Mouse (Mus musculus) urinary bladder, postnatal 14 days (tissue): ENCODE measurements around the gene Tfap2c.

Source experiments
- DNase-seq: peaks from one replicate; pipeline ENCODE4 v3.0.0; 2021; ENCODE audit warnings: low spot score

Tfap2c gene

GRCm38 (mm10) chr2:172551081-172551720 lies 1.8 kb downstream of the Tfap2c start:
- DNase-seq, result no peak

DNA sequence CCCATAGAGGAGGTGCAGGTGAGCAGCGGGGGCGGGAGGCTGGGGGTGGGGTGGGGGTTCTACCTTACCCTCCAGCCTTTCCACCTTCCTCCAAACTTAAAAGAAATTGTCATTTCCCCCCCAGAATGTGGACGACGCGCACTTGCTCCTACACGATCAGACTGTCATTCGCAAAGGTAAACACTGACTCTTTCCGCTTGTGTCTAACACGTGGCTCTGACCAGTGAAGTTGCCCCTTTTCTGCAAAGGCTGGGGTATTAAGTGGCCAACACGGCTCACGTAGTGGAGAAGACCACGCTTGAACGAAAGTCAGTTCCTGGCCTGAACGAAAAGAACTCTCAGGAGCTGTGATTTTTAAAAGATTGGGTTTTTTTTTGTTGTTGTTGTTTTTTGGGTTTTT lies 2.5 kb downstream of the Tfap2c start:
- no peak for DNase-seq

- no peak for DNase-seq
Observed at GRCm38 (mm10) chr2:172552666-172553065, 3.3 kb downstream of the Tfap2c start.

GRCm38 (mm10) chr2:172554211-172554610 lies 4.8 kb downstream of the Tfap2c start:
- no peak for DNase-seq

GRCm38 (mm10) chr2:172558674-172559468 lies 9.5 kb downstream of the Tfap2c start:
- DNase-seq, result no peak

DNA sequence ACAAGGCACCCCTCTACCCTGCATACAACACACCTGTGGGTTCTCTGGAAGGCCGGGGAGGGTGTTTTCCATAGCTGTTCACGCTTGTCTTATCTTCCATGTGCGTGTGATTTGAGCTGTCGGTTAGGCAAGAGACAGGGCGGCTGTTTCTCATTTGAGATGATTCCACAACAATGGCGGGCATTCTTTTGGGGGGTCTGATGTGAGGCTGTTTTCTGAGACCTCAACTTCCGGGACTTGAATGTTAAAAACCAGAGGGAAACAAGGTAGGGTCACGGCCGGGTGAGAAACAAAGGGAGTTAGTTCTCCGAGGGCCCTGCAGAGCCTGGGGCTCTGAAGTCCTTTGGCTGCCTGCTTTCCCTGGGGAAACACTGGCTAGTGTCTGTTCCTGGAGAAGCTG lies 11.6 kb downstream of the Tfap2c start:
- no peak for DNase-seq

GRCm38 (mm10) chr2:172567835-172568234 lies 18.4 kb downstream of the Tfap2c start:
- no peak for DNase-seq

DNA sequence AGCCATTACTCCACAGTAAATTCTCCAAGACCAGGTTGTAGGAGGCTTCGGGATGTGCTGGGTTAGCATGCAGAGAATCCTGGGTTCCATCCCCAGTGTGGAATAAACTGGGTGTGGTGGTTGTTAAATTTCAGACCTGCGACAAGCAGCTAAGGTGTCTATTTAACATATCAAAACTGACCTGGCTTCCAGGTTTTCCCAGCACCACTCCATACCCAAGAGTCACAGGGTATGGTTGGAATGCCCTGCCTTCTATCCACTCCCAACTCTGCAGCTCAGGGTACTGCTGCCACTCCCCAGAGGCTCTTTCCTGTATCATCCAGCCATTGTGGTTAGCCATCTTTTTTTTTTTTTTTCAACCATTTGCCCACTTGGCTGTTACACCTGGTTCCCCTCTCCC lies 19.1 kb downstream of the Tfap2c start:
- DNase-seq, result no peak

GRCm38 (mm10) chr2:172577196-172577766 lies 27.9 kb downstream of the Tfap2c start:
- DNase-seq, result no peak

DNA sequence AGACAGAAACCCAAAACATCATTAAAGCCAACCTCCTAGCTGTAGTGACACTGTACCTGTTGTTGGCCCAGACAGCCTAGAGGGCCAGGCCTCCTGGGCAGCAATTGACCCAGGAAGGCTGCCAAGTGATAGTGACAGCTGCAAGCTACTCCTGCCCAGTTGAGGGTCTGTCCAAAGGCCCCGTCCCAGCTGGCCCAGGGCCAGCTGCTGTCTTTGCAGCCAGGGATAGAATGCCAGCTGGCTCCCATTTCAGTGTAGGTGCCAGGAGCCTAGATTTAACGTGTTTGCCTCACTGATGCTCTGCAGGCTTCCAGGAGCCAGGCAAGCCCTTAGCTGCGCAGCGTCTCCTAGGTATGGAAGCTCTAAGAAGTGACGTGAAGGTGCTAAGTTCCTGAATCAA lies 29.8 kb downstream of the Tfap2c start:
- no peak for DNase-seq

- no peak for DNase-seq
Observed at GRCm38 (mm10) chr2:172580536-172581265, 31.3 kb downstream of the Tfap2c start.

DNA sequence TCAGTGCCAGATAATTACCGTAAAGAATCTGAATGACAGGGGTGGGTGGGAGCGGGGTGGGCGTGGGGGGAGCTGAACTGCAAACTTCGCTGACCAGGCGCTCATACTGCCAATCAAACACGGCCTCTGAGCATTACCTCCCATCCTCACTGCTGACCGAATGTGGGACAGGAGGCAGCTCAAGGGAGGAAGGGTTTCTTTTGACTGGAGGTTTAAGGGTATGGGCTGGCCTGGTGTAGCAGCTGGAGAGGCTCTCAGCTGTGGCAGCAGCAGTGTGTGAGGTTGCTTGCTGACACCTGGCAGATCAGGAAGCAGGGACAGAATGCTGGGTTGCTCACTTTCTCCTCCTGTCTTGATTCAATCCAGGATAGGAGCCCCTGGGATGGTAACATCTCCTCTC lies 33.9 kb downstream of the Tfap2c start:
- DNase-seq, result no peak

DNA sequence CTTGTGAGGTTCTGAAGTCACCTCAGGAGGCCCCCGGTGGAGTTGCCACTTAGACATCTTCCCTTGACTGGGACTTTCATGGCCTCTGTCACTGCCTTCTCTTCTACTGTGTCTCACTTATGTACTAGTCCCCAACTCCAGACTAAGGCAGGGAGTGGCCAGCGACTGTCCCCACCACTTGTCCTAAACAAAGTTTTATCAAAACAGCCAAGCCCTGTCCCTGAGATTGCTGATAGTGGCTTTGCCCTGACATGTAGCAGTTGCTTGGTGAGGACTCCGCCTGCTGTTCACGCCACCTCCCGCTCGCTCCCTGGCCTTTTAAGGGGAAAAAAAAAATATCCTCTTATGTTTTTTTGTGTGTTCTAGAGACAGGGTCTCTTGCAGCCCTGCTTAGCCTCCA lies 35.9 kb downstream of the Tfap2c start:
- peak; percentile 42 for DNase-seq

GRCm38 (mm10) chr2:172589048-172589447 lies 39.7 kb downstream of the Tfap2c start:
- no peak for DNase-seq

- DNase-seq, result no peak
Observed at GRCm38 (mm10) chr2:172590839-172591238, 41.4 kb downstream of the Tfap2c start.

- no peak for DNase-seq
Observed at GRCm38 (mm10) chr2:172594326-172594725, 44.9 kb downstream of the Tfap2c start.

GRCm38 (mm10) chr2:172597056-172597455 lies 47.7 kb downstream of the Tfap2c start:
- no peak for DNase-seq

- no peak for DNase-seq
Observed at GRCm38 (mm10) chr2:172597881-172598280, 48.5 kb downstream of the Tfap2c start.

DNA sequence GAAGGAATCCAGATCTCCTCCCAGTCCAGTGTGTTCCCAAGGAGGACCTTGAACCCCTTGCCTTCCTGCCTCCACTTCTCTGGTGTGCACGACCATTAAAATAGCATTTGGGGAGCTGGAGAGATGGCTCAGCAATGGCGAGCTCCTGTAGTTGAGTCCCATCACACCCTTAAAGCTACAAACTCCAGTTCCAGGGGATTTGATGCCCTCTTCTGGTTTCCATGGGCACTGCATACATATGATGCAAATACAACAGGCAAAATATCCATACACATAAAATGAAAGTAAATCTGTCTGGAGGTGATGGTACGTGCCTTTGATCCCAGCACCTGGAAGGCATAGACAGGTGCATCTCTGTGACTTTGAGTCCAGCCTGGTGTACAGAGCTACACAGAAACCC lies 55.2 kb downstream of the Tfap2c start:
- DNase-seq, result no peak

DNA sequence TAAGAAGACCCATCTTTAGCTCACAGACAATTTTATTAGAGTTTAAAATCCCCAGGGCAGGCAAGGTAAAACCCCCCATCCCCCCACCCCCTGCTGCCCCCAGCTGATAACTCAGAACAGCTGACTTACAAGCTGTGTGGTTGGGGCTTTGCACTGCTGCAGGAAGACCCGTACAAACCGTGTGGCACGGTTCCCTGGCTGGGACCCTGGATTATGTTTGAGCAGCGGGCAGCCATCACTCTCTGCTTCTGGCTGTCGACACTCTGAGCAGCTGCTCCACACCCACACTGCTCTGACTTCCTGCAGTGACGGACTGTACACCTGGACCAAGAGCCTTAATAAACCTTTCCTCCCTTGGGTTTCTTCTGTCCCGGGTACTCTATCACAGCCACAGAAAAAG lies 56.2 kb downstream of the Tfap2c start:
- DNase-seq, result no peak

DNA sequence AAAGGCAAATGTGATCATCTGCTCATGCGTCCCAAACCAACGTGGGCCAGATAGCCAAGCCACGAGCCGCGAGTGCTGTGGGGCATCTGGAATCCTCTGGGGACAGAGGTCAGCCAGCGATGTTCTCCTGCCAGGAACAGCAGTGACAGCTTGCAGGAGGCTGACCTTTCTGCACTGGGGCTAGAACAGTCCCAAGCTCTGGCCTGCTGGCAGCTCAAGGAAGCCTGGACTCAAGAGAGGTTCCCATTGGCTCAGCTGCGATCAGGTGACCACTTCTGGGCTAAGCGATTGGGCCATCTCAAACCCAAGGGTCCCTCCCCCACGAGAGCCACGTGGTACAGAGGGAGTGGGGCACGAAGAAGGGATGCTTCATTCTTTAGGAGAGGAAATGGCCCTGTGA lies 58.3 kb downstream of the Tfap2c start:
- DNase-seq, result no peak
